Mouse (Mus musculus): Measurements from ENCODE around the gene Nfib. TPM values are rescaled to one million over a fixed set of nuclear protein-coding genes. Genes with fewer than 3 reads are reported as not detected.
"Not testable (repeated sequence)": the region's sequence is repeated elsewhere in the genome, so short reads cannot be mapped to it uniquely, and the experiment has no call there.

Nfib gene
- total RNA-seq, 2 experiments from 2014 or later: 216 to 233 TPM

GRCm38 (mm10) chr4:82290623-82291022 is 414.9 kb downstream of the Nfib start:
- intact Hi-C loops (cut with DNase I): no loop called here
- no peak for DNase-seq

GRCm38 (mm10) chr4:82289596-82289995 is 416.0 kb downstream of the Nfib start:
- DNase-seq: no peak
- intact Hi-C loops (cut with DNase I): no loop called here

GRCm38 (mm10) chr4:82288138-82288537 is 417.4 kb downstream of the Nfib start:
- no peak for DNase-seq
- intact Hi-C loops (cut with DNase I): no loop called here

GRCm38 (mm10) chr4:82287454-82287853 is 418.1 kb downstream of the Nfib start:
- no peak for DNase-seq
- intact Hi-C loops (cut with DNase I): no loop called here

- DNase-seq: no peak
- intact Hi-C loops (cut with DNase I): no loop called here
Observed at GRCm38 (mm10) chr4:82286931-82287330, 418.6 kb downstream of the Nfib start.

- intact Hi-C loops (cut with DNase I): no loop called here
- no peak for DNase-seq
Observed at GRCm38 (mm10) chr4:82283536-82283935, 422.0 kb downstream of the Nfib start.

GRCm38 (mm10) chr4:82275996-82276395 is 429.6 kb downstream of the Nfib start:
- intact Hi-C loops (cut with DNase I): no loop called here

GRCm38 (mm10) chr4:82273049-82273754 is 432.3 kb downstream of the Nfib start:
- intact Hi-C loops (cut with DNase I): no loop called here

More at GRCm38 (mm10) chr4:82275996-82276395, 429.6 kb downstream of the Nfib start:
- DNase-seq: no peak

GRCm38 (mm10) chr4:82272099-82272498 is 433.5 kb downstream of the Nfib start:
- DNase-seq: no peak

More at GRCm38 (mm10) chr4:82273049-82273754, 432.3 kb downstream of the Nfib start:
- no peak for DNase-seq

GRCm38 (mm10) chr4:82271547-82271946 is 434.0 kb downstream of the Nfib start:
- no peak for DNase-seq
- intact Hi-C loops (cut with DNase I): no loop called here

More at GRCm38 (mm10) chr4:82272099-82272498, 433.5 kb downstream of the Nfib start:
- intact Hi-C loops (cut with DNase I): no loop called here

GRCm38 (mm10) chr4:82267832-82268778 is 437.4 kb downstream of the Nfib start:
- DNase-seq: peak; percentile 43
- intact Hi-C loops (cut with DNase I): no loop called here

GRCm38 (mm10) chr4:82266066-82266619 is 439.4 kb downstream of the Nfib start:
- intact Hi-C loops (cut with DNase I): no loop called here
- DNase-seq: no peak

GRCm38 (mm10) chr4:82258545-82258944 is 447.0 kb downstream of the Nfib start:
- DNase-seq; intact Hi-C loops (cut with DNase I): not testable (repeated sequence)

GRCm38 (mm10) chr4:82252054-82252453 is 453.5 kb downstream of the Nfib start:
- DNase-seq: no peak
- intact Hi-C loops (cut with DNase I): no loop called here

- intact Hi-C loops (cut with DNase I): no loop called here
- DNase-seq: no peak
Observed at GRCm38 (mm10) chr4:82250355-82250659, 455.2 kb downstream of the Nfib start.

- intact Hi-C loops (cut with DNase I): no loop called here
Observed at GRCm38 (mm10) chr4:82249518-82250354, 455.8 kb downstream of the Nfib start.

GRCm38 (mm10) chr4:82248961-82249360 is 456.6 kb downstream of the Nfib start:
- intact Hi-C loops (cut with DNase I): no loop called here
- DNase-seq: no peak

More at GRCm38 (mm10) chr4:82249518-82250354, 455.8 kb downstream of the Nfib start:
- DNase-seq: no peak

- DNase-seq: no peak
- intact Hi-C loops (cut with DNase I): no loop called here
Observed at GRCm38 (mm10) chr4:82248031-82248430, 457.5 kb downstream of the Nfib start.

GRCm38 (mm10) chr4:82246290-82246689 is 459.3 kb downstream of the Nfib start:
- intact Hi-C loops (cut with DNase I): no loop called here
- no peak for DNase-seq

Data from left cerebral cortex, postnatal 4 days (tissue).